Mouse (Mus musculus) lung, adult 2 months (tissue): ENCODE measurements at regions not wholly inside any gene's neighbourhood (a gene's known extent, or its start where the extent isn't known, plus 50 kb on each side); places are given as distances from the start of the nearest gene placed in this dataset.

Source experiments
- CTCF ChIP-seq: fragments of 200-500 bp; IDR thresholded peaks from 2 replicates; pipeline ENCODE4 v1.5.1; 2011; ENCODE audit warnings: mild to moderate bottlenecking, low read length, control low read depth; ENCODE audit not compliant: insufficient read depth
- POLR2A ChIP-seq: fragments of 200-500 bp; IDR thresholded peaks from 2 replicates; pipeline ENCODE4 v1.6.1; 2011; ENCODE audit warnings: low read depth, mild to moderate bottlenecking, control low read depth, low read length, borderline replicate concordance; ENCODE audit errors: extremely low read depth

- TF ChIP-seq POLR2A (no peak), CTCF (no peak)
Measured at GRCm38 (mm10) chr7:122823429-122823828, 142.1 kb upstream of the Rbbp6 start.
